Mouse (Mus musculus): ENCODE measurements at regions not wholly inside any gene's neighbourhood (a gene's known extent, or its start where the extent isn't known, plus 50 kb on each side); places are given as distances from the start of the nearest gene placed in this dataset.

DNA sequence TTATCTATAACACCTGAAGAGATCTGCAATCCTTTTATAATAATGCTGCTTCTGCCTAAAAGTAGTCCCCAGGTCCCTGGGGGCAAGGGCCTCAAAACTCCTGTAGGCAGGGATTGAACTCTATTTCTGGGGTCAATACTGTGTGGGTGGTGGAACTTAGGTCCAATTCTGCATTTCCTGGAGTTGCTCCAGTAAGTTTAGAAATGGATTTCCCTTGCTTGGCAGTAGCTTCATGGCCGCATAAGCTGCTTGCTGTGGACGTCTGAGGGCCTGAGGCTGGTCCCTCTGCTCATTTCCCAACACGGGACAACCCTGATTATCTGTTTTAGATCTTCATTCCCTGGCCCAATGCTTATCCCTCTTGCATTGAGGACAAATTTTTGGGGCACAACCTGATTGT lies 118.0 kb upstream of the Peli1 start:
- ATAC-seq (replicated peaks; ENCODE audit: low read depth, poor library complexity, severe bottlenecking) = no peak

DNA sequence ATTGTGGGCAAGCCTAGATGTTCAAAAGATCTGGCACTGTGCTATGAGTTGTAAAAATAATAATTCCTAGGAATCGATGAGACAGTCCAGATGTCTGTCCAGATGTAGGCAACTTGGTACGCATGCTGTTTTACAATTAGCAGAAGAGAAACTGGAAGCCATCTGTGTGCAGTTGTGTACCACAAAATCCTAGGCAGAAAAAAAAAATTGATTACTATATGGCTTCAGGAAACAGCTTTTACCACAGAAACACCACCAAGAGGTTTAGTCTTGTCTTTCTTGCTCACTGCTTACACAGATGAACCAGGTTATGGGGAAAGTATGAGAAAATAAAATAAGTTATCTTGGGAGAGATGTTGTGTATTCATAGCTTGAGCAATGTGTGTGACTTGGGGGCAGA lies 109.5 kb upstream of the Peli1 start:
- peak; percentile 85 for ATAC-seq (replicated peaks; ENCODE audit: low read depth, poor library complexity, severe bottlenecking)

DNA sequence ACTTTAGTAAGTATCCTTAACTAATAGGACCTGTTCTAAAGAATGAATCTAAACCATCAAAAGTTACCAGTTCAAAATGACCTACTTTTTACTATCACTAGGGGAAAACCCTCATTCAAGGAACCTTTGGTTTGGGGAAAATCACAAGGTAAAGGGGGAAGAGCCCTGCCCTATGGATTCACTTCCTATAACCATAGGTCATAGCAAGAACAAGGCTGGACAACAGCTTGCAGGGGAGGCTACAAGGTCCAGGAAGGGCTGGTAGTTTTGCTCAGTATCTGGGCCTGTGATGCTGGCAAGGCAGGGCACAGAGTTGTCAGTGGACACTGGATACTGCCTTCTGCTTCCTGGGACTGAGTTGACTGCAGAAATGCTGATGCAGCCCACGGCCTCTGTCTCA lies 109.1 kb upstream of the Peli1 start:
- ATAC-seq (replicated peaks; ENCODE audit: low read depth, poor library complexity, severe bottlenecking) = peak; percentile 42

DNA sequence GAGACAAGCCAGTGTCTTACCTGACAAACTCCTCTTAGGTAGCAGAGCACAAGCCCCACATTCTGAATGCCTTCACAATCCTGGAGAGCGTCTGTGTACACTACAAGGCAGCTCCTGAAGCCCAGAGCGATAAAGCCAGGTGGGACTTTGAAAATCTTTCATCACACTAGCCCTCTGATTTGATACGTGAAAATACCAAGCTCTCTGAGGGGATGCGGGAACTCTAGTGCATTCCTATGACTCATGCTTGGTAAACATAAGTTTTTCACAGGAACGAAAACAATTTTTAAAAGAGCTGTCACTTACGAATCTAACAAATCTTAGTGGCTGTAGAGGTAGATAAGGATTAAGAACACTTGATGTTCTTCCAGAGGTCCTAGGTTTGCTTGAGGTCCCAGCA lies 108.6 kb upstream of the Peli1 start:
- no peak for ATAC-seq (replicated peaks; ENCODE audit: low read depth, poor library complexity, severe bottlenecking)

DNA sequence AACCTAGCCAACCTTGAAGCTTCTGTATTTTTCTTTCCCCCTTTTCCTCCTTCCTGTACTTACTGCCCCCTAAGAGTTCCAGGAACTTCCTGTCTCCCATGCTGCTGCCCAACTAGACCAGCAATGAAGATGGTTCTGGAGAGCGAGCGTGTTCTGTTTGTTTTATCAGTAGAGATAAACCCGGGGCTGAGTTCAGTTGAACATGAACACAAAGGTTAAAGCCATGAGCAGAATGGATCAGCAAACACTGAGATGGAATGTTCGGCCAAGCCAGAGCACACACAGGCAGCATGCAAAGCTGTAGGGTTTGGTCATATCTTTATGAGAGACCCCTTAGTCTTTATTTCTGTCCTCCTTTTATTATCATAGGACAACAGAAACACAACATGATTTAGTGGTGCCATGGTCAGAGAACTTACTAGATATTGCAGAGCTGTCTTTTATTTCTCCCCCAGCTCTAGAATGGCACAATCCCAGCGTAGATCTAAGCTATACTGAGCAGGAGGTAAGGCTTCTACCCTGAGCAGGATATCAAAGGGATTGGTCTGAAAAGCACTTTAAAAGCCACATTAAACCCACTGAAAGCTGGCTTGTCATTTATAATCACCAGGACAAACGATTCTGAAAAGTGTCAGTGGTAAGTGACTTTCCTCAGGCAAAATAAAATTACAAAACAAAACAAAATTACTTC lies 105.9 kb upstream of the Peli1 start:
- ATAC-seq (replicated peaks; ENCODE audit: low read depth, poor library complexity, severe bottlenecking) = no peak

DNA sequence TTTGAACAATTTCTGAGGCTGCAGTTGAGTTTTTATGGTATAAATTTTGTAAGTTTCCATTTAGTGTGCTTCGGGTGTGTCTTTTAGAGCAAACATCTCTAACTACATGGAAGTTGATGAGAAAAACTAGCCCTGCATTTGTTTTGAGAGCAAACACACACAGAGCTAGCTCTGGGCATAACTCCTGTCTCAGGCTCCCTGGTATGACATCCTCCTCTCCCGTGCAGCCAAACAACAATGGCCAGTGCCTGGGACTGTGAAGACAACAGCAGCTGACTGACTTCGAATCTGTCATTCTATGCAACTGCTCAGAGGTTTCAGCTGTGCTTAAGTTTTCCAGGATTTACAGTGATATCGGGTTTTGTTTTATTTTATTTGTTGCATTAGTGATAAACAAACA lies 105.3 kb upstream of the Peli1 start:
- ATAC-seq (replicated peaks; ENCODE audit: low read depth, poor library complexity, severe bottlenecking) = no peak

DNA sequence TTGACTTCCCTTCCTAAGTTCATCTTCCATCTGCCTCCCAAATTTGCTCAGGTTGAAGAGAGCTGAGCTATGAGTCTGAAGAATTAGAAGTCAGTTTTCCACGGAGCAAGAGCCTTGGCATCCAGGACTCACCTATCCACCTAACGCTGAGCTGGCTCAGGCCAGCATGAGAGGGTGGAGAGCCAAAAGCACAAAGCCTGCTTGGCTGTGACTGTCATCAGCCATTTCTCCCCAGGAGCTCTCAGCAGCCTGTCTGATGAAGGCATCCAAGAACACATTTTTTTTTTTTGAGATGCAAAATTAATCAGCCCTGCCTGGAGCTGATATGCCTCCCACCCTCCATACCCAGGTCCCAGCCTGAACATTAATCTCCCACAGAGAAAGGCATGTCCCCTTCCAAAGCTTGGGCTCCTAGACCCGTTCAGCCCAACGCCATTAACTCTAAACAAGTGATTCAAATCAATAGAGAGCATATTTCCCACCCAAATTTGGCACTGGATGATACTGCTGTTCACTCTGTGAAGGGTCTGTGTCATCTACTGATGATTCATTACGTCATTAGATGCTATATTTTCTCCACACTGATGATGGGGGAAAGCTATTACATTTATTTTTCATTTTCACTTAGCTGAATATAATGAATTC lies 103.8 kb upstream of the Peli1 start:
- ATAC-seq (replicated peaks; ENCODE audit: low read depth, poor library complexity, severe bottlenecking) = no peak

DNA sequence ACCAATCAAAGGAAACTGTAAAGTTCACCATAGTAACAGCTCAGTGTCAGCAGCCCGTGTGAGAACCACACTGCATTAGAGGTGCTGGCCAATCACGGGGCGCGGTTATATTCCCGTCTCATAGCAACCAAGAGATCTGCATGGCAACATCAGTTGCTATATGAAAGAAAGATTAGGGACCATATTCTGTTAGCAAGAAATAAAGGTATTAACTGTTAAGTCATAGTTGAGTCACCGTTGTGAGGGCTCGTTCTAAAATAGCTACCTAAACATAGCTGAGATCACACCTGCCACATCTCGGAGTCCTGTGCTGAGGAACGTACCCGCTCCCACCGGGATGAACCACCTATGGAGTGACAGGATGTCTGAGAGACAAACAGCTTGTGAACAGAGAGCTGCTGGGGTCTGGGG lies 103.2 kb upstream of the Peli1 start:
- ATAC-seq (replicated peaks; ENCODE audit: low read depth, poor library complexity, severe bottlenecking) = no peak

DNA sequence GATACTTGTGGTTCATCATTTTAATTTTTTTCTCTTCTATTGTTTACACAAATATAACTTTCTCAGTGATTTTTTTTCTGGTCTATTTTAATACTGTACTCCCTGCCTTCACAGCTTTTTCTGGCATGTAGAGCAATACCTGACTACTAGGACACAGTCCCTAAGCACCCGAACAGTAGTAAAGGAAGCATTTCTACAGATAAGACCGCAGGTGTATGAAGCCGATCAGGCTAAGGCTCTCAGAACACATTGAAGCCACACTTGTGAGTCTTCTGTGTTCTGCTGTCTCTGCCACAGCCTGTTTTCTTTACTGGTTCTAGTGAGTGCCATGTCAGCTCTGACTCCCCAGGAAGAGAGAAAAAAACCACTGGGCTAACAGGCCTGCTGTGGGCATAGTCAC lies 102.2 kb upstream of the Peli1 start:
- no peak for ATAC-seq (replicated peaks; ENCODE audit: low read depth, poor library complexity, severe bottlenecking)

DNA sequence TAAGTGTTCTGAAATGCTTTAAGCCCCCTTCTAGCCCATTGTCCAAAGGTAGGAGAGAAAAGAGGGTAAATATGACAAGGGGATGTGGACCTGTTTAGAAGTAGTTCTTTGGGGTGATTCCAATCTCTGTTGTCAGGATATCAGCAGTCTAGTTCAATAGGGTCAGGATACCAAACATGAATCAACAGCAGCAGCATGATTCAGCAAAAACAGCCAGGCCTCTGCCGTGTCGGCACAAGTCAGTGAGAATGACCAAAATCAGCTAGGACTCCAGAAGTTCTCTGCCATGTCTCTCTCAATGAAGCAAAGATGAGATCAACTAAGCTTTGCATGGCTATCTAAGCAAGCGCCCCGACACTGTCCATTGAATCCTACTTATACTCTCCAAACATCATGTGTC lies 97.5 kb upstream of the Peli1 start:
- ATAC-seq (replicated peaks; ENCODE audit: low read depth, poor library complexity, severe bottlenecking) = no peak

DNA sequence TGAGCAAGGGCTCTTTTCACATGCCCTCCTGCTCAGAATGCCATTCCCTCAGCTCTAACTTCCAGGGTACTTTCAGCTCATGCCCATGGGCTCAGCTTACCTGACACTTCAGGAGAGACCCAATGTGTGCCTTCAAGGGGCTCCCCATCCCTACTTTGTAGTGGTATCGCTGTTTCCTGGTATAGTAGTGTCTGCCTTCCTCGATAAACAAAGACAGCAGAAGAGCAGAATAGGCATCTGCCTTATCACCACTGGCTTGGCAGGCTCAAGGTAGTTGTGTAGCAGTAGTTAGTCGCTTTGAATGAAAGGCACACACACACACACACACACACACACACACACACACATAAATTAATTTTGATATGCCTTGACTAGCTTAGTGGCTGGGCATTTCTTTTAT lies 89.7 kb upstream of the Peli1 start:
- no peak for ATAC-seq (replicated peaks; ENCODE audit: low read depth, poor library complexity, severe bottlenecking)

DNA sequence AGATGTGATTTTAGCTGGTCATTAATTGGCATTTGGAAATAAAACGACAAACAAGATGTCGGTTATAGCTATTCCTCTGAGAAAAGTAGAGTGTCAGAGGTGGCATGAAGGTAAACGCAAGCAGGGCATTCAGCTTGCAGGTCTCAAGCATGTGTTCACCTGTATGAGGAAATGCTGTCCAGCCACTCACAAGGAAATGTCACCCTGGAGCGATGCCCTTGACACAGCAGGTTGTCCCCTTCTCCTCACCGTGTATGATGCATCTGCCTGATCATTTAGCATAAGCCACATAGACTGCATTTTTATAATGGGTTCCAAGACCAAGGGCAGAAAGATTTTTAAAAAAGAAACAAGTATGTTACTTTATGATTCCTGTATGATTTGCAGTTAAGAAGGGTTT lies 83.9 kb upstream of the Peli1 start:
- ATAC-seq (replicated peaks; ENCODE audit: low read depth, poor library complexity, severe bottlenecking) = no peak

DNA sequence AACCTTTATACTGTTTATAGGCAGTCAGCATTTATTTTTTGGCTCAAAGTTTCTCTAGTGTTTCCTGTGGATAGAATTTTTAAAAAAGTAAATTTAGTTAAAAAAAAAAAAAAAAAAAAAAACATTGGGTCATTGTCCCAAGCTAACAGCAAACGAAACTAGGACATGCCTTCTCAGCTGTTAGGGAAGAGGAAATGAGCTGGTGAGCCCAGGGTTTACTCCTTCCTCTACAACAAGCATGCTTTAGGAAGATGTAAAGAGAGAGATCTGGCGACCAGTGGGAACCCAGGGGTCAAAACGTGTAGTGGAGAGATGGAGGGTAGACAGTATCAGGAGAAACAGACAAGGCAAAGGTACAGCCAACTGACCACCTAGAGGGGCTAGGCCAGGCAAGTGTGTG lies 81.6 kb upstream of the Peli1 start:
- ATAC-seq (replicated peaks; ENCODE audit: low read depth, poor library complexity, severe bottlenecking) = no peak

DNA sequence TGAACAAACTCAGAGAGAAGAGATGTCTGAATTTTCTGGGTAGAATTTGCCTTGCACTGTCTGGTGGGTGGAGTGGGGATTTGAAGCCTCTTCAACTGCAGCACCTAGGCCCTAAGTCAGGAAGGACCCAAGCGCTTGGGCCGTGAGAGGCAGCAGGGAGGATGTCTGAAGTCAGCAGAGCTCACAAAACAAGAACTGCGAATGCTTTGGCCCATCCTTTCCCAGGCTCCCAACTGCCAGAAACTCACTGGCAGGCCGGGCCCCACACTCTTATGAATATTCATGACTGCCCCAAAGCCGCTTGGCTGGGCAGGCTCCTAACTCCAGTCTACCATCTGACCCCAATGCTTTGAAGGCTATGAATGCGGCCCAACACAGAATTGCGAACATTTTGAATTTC lies 80.2 kb upstream of the Peli1 start:
- ATAC-seq (replicated peaks; ENCODE audit: low read depth, poor library complexity, severe bottlenecking) = no peak

DNA sequence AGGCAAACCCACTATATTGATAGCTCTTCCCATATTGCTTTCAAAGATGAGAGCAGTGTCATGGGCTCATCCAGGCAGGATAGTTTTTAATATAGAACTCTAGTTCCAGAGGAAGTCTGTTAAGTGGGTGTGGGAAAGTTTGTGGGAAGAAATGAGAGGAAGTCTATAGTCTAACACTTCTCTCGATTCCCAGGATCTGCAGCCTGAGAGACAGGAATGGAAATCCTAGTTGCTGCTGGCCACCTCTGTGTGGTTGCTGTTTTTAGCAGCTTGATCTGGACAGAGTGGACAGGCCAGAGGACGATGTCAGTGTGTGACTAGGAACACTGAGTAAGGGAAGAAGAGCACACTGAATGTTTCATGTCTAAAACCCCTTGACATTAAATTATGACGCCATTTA lies 76.8 kb upstream of the Peli1 start:
- ATAC-seq (replicated peaks; ENCODE audit: low read depth, poor library complexity, severe bottlenecking) = no peak

DNA sequence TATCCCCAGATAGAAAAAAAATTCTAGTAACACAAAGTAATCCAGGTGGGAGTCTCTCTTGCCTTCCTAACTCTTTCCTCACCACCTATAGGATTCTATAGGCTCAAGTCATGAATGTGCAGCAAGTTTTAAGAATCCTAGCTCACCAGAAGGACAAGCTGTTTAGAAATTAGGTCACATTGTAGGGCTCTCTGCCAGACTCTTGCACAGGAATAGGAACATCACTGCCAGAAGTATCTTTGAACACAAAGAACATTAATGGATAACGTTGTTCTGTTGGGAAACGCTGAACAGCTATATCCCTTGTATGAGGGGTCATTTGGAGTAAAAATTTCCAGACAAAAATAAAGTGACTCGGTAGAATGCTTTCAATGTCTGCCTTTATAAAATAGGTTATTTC lies 75.6 kb upstream of the Peli1 start:
- no peak for ATAC-seq (replicated peaks; ENCODE audit: low read depth, poor library complexity, severe bottlenecking)

DNA sequence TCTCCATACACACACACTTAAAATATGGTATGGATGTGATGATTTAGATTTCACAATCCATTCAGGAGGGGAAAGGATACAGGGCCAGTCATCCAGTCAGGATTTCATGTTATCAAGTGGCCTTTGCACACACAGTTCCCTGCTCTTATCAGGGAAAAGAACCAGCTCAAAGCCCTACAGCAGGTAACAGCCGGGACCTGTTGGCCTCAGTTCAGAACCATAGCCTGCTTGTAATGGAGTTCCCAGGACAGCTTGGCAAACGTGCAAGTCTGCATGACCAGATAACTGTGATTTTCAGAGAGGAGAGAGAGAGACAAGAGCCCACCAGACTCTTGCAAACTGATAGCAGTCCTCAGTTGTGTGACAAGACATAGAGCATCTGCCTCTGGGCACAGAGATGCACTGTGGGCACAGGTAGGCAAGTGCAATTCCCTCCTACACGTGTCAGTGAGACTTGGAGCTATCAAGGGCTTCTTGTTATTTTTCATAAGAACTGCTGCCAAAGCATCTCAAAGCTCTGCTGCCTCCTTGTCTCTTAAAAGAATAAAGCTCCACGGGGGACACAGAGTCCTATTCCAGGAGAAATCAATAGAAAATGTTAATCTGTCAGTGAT lies 74.9 kb upstream of the Peli1 start:
- no peak for ATAC-seq (replicated peaks; ENCODE audit: low read depth, poor library complexity, severe bottlenecking)

DNA sequence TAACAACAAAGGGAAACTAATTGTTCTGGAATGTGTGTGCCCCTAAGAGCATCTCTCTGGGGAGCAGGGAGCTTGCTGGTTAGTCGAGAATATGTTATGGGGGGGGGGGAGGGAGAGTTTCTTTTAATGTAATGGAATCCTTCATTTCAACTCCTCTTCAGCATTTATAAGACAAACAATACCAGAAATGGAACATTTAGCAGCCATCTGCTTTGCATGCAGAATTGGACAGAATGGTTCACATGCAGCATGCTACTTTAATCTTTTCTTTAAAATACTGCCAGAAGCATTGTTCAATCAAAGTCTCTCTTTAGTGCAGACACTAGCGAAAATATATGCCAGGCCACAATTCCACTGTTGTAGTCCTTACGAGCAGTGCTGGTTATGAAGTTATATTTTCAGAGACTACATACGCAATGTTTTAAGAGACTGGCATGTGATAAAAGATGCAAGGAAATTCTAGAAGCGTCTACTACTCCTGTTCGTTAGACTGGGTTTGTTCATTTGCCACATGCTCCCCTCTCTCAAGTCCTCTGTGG lies 74.2 kb upstream of the Peli1 start:
- ATAC-seq (replicated peaks; ENCODE audit: low read depth, poor library complexity, severe bottlenecking) = no peak

DNA sequence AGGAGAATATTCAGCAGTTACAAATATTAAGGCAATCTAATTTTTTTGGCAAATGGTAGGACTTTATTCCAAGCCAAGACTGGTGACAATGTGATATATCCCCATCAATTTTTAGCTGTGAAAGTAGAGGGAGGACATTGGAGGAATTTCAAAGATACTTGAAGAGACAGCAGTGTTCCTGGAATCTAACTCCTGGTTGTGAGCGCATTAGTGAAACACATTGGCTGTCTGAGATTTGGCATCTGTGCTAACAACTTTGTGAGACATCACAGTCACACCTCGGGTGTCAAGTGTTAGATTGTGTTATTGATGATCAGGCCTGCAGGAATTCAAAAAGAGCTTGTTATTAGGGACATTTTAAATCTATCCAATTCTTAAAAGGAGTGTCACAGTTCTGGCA lies 71.3 kb upstream of the Peli1 start:
- ATAC-seq (replicated peaks; ENCODE audit: low read depth, poor library complexity, severe bottlenecking) = no peak

DNA sequence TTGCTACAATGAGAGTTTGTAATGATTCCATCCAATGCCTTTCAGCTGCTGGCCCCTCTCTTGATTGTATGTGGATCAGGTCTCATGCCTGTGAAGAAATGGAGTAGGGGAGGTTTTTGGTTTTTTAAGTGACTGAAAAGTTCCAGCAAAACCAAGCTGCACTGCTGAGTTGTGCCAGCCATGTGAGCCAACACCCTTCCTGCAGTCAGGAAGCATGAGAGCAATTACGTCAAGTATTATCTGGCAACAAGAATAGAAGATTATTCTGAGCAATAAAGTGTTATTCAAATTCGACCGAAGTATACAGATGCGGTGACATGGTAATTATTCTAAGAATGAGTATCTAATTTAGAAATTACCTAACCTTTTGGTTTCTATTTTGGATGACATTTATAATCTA lies 67.0 kb upstream of the Peli1 start:
- ATAC-seq (replicated peaks; ENCODE audit: low read depth, poor library complexity, severe bottlenecking) = no peak

DNA sequence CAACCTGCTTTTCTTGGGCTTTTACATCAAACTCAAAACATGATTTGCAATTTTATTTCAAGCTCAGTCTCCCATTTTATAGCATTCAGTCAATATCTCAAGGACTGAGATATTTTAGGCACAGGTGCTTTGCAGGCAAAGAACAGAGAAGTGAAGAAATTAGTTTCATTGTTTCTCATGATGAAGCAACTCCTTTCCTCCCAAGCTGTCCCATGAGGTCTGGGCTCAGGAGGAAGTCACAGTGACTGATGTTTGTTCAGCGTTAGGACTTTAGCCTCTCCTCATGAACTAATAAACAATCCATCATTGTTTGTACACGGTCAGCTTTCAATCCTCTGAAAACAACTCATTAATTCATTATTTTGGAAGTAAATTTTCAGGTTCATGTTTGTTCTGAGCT lies 66.6 kb upstream of the Peli1 start:
- peak; percentile 71 for ATAC-seq (replicated peaks; ENCODE audit: low read depth, poor library complexity, severe bottlenecking)

DNA sequence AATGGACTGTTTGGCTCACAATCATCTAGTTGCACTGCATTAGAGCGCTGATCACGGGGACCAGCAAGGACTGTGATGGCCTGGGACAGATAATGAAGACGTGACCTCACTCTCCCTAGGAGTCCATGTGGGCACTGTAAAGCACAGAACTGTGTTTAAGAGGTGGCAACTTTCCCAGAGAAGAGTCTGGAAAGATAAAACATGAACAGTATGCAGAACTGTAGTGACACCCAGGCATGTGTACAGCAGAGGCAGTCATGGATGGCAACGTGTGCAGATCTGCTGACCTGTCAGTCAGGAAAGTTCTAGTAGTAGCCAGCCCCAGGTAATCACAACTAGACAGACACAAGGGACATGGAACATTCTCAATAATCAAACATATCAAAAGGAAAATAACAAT lies 63.8 kb upstream of the Peli1 start:
- ATAC-seq (replicated peaks; ENCODE audit: low read depth, poor library complexity, severe bottlenecking) = no peak
